Mouse (Mus musculus) G1E (cell line): Measurements from ENCODE around the gene Brd7. TPM values are rescaled to one million over a fixed set of nuclear protein-coding genes. Genes with fewer than 3 reads are reported as not detected.

ENCODE experiments used
- ATAC-seq: 2 replicates; pipeline ENCODE4 v1.8.0; 2016; ENCODE audit warnings: mild to moderate bottlenecking; ENCODE audit not compliant: insufficient number of reproducible peaks, poor library complexity, low FRiP score, severe bottlenecking; ENCODE audit errors: extremely low read depth
- DNase-seq: peaks from one replicate; pipeline ENCODE4 v3.0.0; 2012; ENCODE audit warnings: low spot score
- H3K27me3 ChIP-seq: 2 replicates; pipeline ENCODE4 v1.6.1; 2012; ENCODE audit warnings: mild to moderate bottlenecking, low read length, inconsistent platforms; ENCODE audit not compliant: insufficient read depth
- H3K36me3 ChIP-seq: replicated peaks from 2 replicates; pipeline ENCODE3; 2012; ENCODE audit warnings: mild to moderate bottlenecking, inconsistent platforms
- H3K4me1 ChIP-seq: 2 replicates; pipeline ENCODE4 v1.6.1; 2012; ENCODE audit warnings: low read depth, low read length, inconsistent platforms, mixed read lengths; ENCODE audit not compliant: insufficient read depth
- H3K4me3 ChIP-seq: 2 replicates; pipeline ENCODE4 v1.5.1; 2012; ENCODE audit warnings: low read depth, mild to moderate bottlenecking, inconsistent platforms, low read length, moderate library complexity, mixed read lengths
- H3K9me3 ChIP-seq: replicated peaks from 2 replicates; pipeline ENCODE4 v1.6.1; 2012; ENCODE audit warnings: inconsistent platforms
- CTCF ChIP-seq: IDR thresholded peaks from 2 replicates; pipeline ENCODE4 v1.5.1; 2012; ENCODE audit warnings: low read depth, low read length, inconsistent platforms, mixed read lengths
- GATA1 ChIP-seq: IDR thresholded peaks from 2 replicates; pipeline ENCODE4 v1.6.1; 2012; ENCODE audit warnings: borderline replicate concordance, low read length, inconsistent platforms, mixed read lengths
- GATA2 ChIP-seq: IDR thresholded peaks from 2 replicates; pipeline ENCODE4 v1.6.1; 2012; ENCODE audit warnings: low read depth, low read length, inconsistent platforms, borderline replicate concordance
- POLR2AphosphoS5 ChIP-seq: IDR thresholded peaks from 2 replicates; pipeline ENCODE4 v1.6.1; 2012; ENCODE audit warnings: low read depth, low read length, inconsistent platforms; ENCODE audit not compliant: insufficient replicate concordance
- TAL1 ChIP-seq: conservative IDR thresholded peaks from 2 replicates; pipeline ENCODE4 v1.6.1; 2012; ENCODE audit warnings: low read depth, low read length, inconsistent platforms, mixed read lengths
- polyA plus RNA-seq: library from polyadenylated mRNA; stranded (reverse); fragments of >175 nt; gene quantifications from 2 replicates; pipeline ENCODE4 v1.2.3, GENCODE M21; 2012
- total RNA-seq, 2 experiments: library from RNA; stranded (forward) in 1 of 2; stranded (reverse) in 1 of 2; fragments of 200-1000 nt in 1 of 2; fragments of >200 nt in 1 of 2; fragmentation: Nextera tagmentation in 1 of 2; gene quantifications; 2 replicates each; pipeline ENCODE4 v1.2.3; 2014 to 2017

Brd7 gene
- total and polyA plus RNA-seq, 3 experiments, result 90.0 to 374 (median 99.4) TPM

GRCm38 (mm10) chr8:88298733-88299103 lies 63.3 kb downstream of the Brd7 start:
- ATAC-seq (no peak), DNase-seq (no peak)
- H3K27me3 ChIP-seq, result no peaks in the 10 kb centered on the region
- no peak for TF ChIP-seq GATA2
- no peak for TF ChIP-seq GATA1
- TF ChIP-seq CTCF, result no peak
- no peak for TF ChIP-seq POLR2AphosphoS5
- no peak for TF ChIP-seq TAL1
- no peaks in the 10 kb centered on the region for H3K9me3 ChIP-seq
- H3K36me3 ChIP-seq, result peaks cover 94% of the 10 kb centered on the region
- peaks cover 96% of the 10 kb centered on the region for H3K4me1 ChIP-seq
- peak overlapping the region; percentile 60; the same call in 1 of the 2 replicates for H3K4me3 ChIP-seq

- Histone ChIP-seq H3K4me3 (peak overlapping the region; percentile 60; the same call in 1 of the 2 replicates), H3K36me3 (peaks cover 92% of the 10 kb centered on the region)
- peak; percentile 59 for ATAC-seq
These were observed 63.8 kb downstream of the Brd7 start for GRCm38 (mm10) chr8:88297976-88298732.

GRCm38 (mm10) chr8:88294977-88295376 lies 67.0 kb downstream of the Brd7 start:
- Histone ChIP-seq H3K4me1 (peaks cover 98% of the 10 kb centered on the region), H3K27me3 (no peaks in the 10 kb centered on the region), H3K9me3 (no peaks in the 10 kb centered on the region), H3K36me3 (peaks cover 92% of the 10 kb centered on the region), H3K4me3 (peak overlapping the region; percentile 74)
- peak; percentile 56 for DNase-seq
- TF ChIP-seq TAL1 (no peak), GATA1 (no peak), GATA2 (no peak), CTCF (no peak), POLR2AphosphoS5 (no peak)
- 0 out of 2 replicates have a peak, but pooled peaks have one; percentile 6 for ATAC-seq

More at GRCm38 (mm10) chr8:88297976-88298732, 63.8 kb downstream of the Brd7 start:
- Histone ChIP-seq H3K9me3 (no peaks in the 10 kb centered on the region), H3K4me1 (peaks cover 96% of the 10 kb centered on the region), H3K27me3 (no peaks in the 10 kb centered on the region)
- TF ChIP-seq CTCF, result no peak
- no peak for TF ChIP-seq POLR2AphosphoS5
- no peak for TF ChIP-seq TAL1
- peak; percentile 75 for DNase-seq

GRCm38 (mm10) chr8:88293590-88294356 lies 68.2 kb downstream of the Brd7 start:
- DNase-seq (peak; percentile 89), ATAC-seq (peak; percentile 61)
- H3K4me3 ChIP-seq, result peak overlapping the region; percentile 74
- H3K4me1 ChIP-seq, result peaks cover 96% of the 10 kb centered on the region
- no peaks in the 10 kb centered on the region for H3K9me3 ChIP-seq
- peaks cover 85% of the 10 kb centered on the region for H3K36me3 ChIP-seq
- H3K27me3 ChIP-seq, result no peaks in the 10 kb centered on the region
- no peak for TF ChIP-seq GATA2
- TF ChIP-seq CTCF, result no peak
- no peak for TF ChIP-seq GATA1
- TF ChIP-seq POLR2AphosphoS5, result no peak
- TF ChIP-seq TAL1, result no peak

- no peak for TF ChIP-seq GATA2
- TF ChIP-seq CTCF, result no peak
- peak overlapping the region; percentile 74; the same call in 1 of the 2 replicates for H3K4me3 ChIP-seq
- peaks cover 83% of the 10 kb centered on the region for H3K36me3 ChIP-seq
- DNase-seq (no peak), ATAC-seq (no peak)
- peaks cover 96% of the 10 kb centered on the region for H3K4me1 ChIP-seq
- H3K27me3 ChIP-seq, result no peaks in the 10 kb centered on the region
- H3K9me3 ChIP-seq, result no peaks in the 10 kb centered on the region
These were observed 69.1 kb downstream of the Brd7 start for GRCm38 (mm10) chr8:88292926-88293325.

GRCm38 (mm10) chr8:88291305-88291690 lies 70.7 kb downstream of the Brd7 start:
- peaks cover 91% of the 10 kb centered on the region for H3K4me1 ChIP-seq
- H3K9me3 ChIP-seq, result no peaks in the 10 kb centered on the region
- no peak for DNase-seq
- peak overlapping the region; percentile 25; the same call in 1 of the 2 replicates for H3K4me3 ChIP-seq
- TF ChIP-seq GATA2 (no peak), TAL1 (no peak), POLR2AphosphoS5 (no peak), CTCF (no peak), GATA1 (no peak)
- H3K27me3 ChIP-seq, result no peaks in the 10 kb centered on the region
- H3K36me3 ChIP-seq, result peaks cover 80% of the 10 kb centered on the region
- no peak for ATAC-seq
